Mouse (Mus musculus) small intestine, adult 2 months (tissue): ENCODE results near the gene Prrg4.

Source experiments
- CTCF ChIP-seq: fragments of 200-500 bp; IDR thresholded peaks from 2 replicates; pipeline ENCODE4 v1.5.1; 2012; ENCODE audit warnings: low read depth, mild to moderate bottlenecking, control low read depth, inconsistent platforms, low read length, moderate library complexity, mixed read lengths; ENCODE audit not compliant: insufficient replicate concordance, insufficient read length; ENCODE audit errors: extremely low read depth
- POLR2A ChIP-seq: fragments of 200-500 bp; IDR thresholded peaks from 2 replicates; pipeline ENCODE4 v1.6.1; 2012; ENCODE audit warnings: low read depth, mild to moderate bottlenecking, control low read depth, inconsistent platforms, low read length, moderate library complexity

DNA sequence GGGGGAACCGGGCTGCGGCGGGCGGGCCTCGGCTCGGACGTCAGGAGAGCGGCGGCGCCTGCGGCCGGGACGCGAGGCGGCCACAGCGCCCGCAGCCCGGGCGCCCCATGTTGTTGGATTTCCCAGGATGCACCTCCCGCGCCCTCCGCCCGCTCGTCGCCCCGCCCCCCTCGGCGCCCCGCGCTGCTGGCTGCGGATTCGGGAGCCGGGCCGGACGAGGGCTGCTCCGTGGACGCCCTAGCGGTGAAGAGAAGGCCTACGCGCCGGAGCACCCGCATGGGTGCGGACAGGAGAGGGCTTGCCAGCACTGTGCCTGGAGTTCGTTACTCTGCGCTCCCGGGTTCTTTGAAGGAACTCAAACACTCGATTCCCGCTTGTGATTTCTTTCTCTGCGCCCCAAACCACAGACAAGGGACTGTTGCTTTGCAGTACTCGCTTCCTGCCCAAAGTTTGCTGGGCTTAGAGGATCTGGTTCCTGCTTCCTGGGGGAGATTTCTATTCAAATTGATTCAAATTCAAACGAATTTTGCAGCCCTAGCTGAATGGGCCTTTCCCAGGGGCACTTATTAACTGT lies 32.7 kb downstream of the Prrg4 start:
- TF ChIP-seq CTCF (peak; percentile 62), POLR2A (0 out of 2 replicates have a peak, but pooled peaks have one; percentile 8)
